Mouse (Mus musculus): ENCODE measurements at regions not wholly inside any gene's neighbourhood (a gene's known extent, or its start where the extent isn't known, plus 50 kb on each side); places are given as distances from the start of the nearest gene placed in this dataset.
"Not testable (repeated sequence)": the region's sequence is repeated elsewhere in the genome, so short reads cannot be mapped to it uniquely, and the experiment has no call there.

- in situ Hi-C loops (cut with MboI, MseI), result not testable (repeated sequence)
Measured at GRCm38 (mm10) chr16:21102033-21102432, 51.8 kb downstream of the Teddm3 start.

- in situ Hi-C loops (cut with MboI, MseI), result not testable (repeated sequence)
Measured at GRCm38 (mm10) chr16:21100126-21100525, 53.7 kb downstream of the Teddm3 start.

- in situ Hi-C loops (cut with MboI, MseI), result loop anchor here (5.0 to 25.0 kb wide), 4 partner anchors 88 to 270 kb away; no protein-coding TSS in a partner anchor
Measured at GRCm38 (mm10) chr16:21074779-21075148, 79.0 kb downstream of the Teddm3 start.

- in situ Hi-C loops (cut with MboI, MseI), result loop anchor here (5.0 to 25.0 kb wide), 4 partner anchors 88 to 269 kb away; no protein-coding TSS in a partner anchor
Measured at GRCm38 (mm10) chr16:21074082-21074778, 79.6 kb downstream of the Teddm3 start.

GRCm38 (mm10) chr16:21060211-21060610, 93.6 kb downstream of the Teddm3 start:
- in situ Hi-C loops (cut with MboI, MseI), result loop anchor here in 1 of 2 experiments (10.0 to 25.0 kb wide), 2 partner anchors 173 to 495 kb away; no protein-coding TSS in a partner anchor

GRCm38 (mm10) chr16:21054772-21055171, 99.0 kb downstream of the Teddm3 start:
- in situ Hi-C loops (cut with MboI, MseI), result loop anchor here in 1 of 2 experiments (25.0 kb wide), 1 partner anchor 167 kb away; no protein-coding TSS in a partner anchor

- in situ Hi-C loops (cut with MboI, MseI), result not testable (repeated sequence)
Measured at GRCm38 (mm10) chr16:21022087-21022486, 131.7 kb downstream of the Teddm3 start.

GRCm38 (mm10) chr16:21004871-21005270, 148.9 kb downstream of the Teddm3 start:
- in situ Hi-C loops (cut with MboI, MseI), result no loop called here

GRCm38 (mm10) chr16:21001126-21001525, 152.7 kb downstream of the Teddm3 start:
- in situ Hi-C loops (cut with MboI, MseI), result no loop called here

- in situ Hi-C loops (cut with MboI, MseI), result no loop called here
Measured at GRCm38 (mm10) chr16:20990524-20990923, 163.3 kb downstream of the Teddm3 start.

GRCm38 (mm10) chr16:20975406-20975805, 178.4 kb downstream of the Teddm3 start:
- in situ Hi-C loops (cut with MboI, MseI), result no loop called here

GRCm38 (mm10) chr16:20972442-20972841, 181.4 kb downstream of the Teddm3 start:
- in situ Hi-C loops (cut with MboI, MseI), result no loop called here

GRCm38 (mm10) chr16:20958905-20959304, 194.9 kb downstream of the Teddm3 start:
- in situ Hi-C loops (cut with MboI, MseI), result no loop called here

- in situ Hi-C loops (cut with MboI, MseI), result loop anchor here (5.0 to 10.0 kb wide), 2 partner anchors 198 to 201 kb away; no protein-coding TSS in a partner anchor
Measured at GRCm38 (mm10) chr16:20936722-20937121, 202.4 kb upstream of the Thpo start.

- in situ Hi-C loops (cut with MboI, MseI), result loop anchor here (5.0 to 10.0 kb wide), 2 partner anchors 200 to 202 kb away; no protein-coding TSS in a partner anchor
Measured at GRCm38 (mm10) chr16:20934846-20935245, 200.5 kb upstream of the Thpo start.

GRCm38 (mm10) chr16:20930003-20930402, 195.7 kb upstream of the Thpo start:
- in situ Hi-C loops (cut with MboI, MseI), result loop anchor here in 1 of 2 experiments (10.0 kb wide), 1 partner anchor 205 kb away; no protein-coding TSS in a partner anchor

- in situ Hi-C loops (cut with MboI, MseI), result loop anchor here (5.0 to 10.0 kb wide), 2 partner anchors 227 to 229 kb away; partner anchors contain the start of gene Teddm3 (in 2 of the 2)
Measured at GRCm38 (mm10) chr16:20925776-20926175, 191.5 kb upstream of the Thpo start.

GRCm38 (mm10) chr16:20910864-20911263, 176.6 kb upstream of the Thpo start:
- in situ Hi-C loops (cut with MboI, MseI), result not testable (repeated sequence)

GRCm38 (mm10) chr16:20908467-20909351, 174.4 kb upstream of the Thpo start:
- in situ Hi-C loops (cut with MboI, MseI), result loop anchor here in 1 of 2 experiments (5.0 to 10.0 kb wide), 2 partner anchors 164 to 256 kb away; no protein-coding TSS in a partner anchor

GRCm38 (mm10) chr16:20895734-20896133, 161.4 kb upstream of the Thpo start:
- in situ Hi-C loops (cut with MboI, MseI), result loop anchor here in 1 of 2 experiments (10.0 to 25.0 kb wide), 2 partner anchors 167 to 409 kb away; no protein-coding TSS in a partner anchor

- in situ Hi-C loops (cut with MboI, MseI), result no loop called here
Measured at GRCm38 (mm10) chr16:20871726-20872125, 137.4 kb upstream of the Thpo start.

- in situ Hi-C loops (cut with MboI, MseI), result no loop called here
Measured at GRCm38 (mm10) chr16:20866771-20867170, 132.5 kb upstream of the Thpo start.

Data from T-helper 17 cell (primary cell).